Mouse (Mus musculus) mouse embryonic stem cell (cell line): Measurements from ENCODE around the gene Rnf7.
"Not testable (repeated sequence)": the region's sequence is repeated elsewhere in the genome, so short reads cannot be mapped to it uniquely, and the experiment has no call there.

Experiments used
- in situ Hi-C, 2 experiments: fragments of 300-500 bp; cut with MboI; formaldehyde crosslinking; loops; 1 replicate in 1 of 2; 3 replicates in 1 of 2; pipeline ENCODE4 v1.14.3; 2019 to 2020; ENCODE audit warnings: low sequenced_read_pairs in 2 of 2, low pct_unique_long_range_greater_than_20kb in 1 of 2, mixed read lengths in 1 of 2; ENCODE audit not compliant: unreplicated experiment in 1 of 2

Gene Rnf7

DNA sequence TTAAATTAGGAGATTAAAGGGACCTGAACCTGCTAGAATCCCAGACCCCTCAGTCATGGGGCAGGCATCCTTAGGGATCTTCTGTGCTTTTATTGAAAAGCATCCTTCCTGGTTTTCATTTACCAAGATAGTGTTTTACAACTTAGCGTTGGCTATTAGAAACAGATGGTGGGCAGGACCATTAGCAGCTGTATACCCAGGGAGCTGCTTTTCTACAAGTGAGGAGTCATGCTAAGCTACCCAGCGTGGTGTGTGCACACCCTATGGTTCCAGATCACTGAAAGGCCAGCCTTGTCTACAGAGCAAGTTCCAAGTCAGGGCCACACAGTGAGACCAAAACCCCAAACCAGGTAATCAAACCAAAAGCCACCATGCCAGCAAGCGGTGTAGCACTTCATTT, 6.1 kb downstream of the Rnf7 start:
- in situ Hi-C loops, result no loop called here

DNA sequence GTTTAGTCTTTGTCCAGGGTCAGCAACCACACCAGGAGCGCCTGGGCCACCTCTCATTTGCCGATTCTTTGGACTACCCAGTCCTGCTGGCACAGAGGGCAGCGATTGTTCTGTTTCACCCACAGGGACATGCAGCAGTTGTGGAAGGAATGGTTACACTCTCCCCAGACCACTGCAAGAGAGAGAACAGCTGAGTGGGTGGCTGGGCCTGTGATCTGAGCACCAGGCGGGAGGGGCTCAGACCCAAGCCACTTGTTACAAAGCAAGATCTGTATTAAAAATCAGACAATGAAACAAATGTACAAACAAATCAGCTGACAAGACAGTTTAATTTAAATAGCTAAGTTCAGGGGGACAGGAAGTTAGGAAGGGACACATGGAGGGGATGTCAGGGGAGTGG, 6.8 kb downstream of the Rnf7 start:
- in situ Hi-C loops, result not testable (repeated sequence)

DNA sequence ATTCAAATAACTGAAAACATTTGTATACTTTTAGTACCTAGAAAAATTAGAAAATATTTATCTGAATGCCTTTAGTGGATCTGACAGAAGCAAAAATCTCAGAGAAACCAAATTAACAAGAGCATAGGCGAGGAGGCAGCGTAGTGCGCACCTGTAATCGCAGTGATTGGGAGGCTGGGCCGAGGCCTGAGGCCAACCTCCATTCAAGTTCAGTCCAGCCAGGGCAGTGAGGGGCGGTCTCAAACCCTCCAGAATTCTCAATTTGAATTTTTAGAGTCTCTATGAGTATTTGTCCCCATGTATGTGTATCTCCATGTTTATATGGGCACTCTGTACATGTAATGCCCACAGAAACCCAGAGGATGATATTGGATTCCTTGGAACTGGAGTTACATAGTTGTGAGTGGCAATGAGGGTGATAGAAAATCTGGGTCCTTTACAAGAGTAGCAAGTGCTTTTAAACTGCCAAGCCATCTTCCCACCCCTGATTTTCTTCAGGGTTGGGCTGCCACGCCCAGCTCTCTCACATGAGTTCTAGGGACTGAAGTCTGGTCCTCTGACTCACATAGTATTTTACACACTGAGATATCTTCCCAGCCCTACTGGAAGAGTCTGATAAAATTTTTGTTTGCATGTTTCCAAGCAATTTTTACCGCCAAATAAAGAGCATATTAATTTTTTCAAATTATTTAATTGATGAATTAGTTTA, 8.1 kb downstream of the Rnf7 start:
- in situ Hi-C loops, result no loop called here

GRCm38 (mm10) chr9:96469556-96470265, 8.8 kb downstream of the Rnf7 start:
- in situ Hi-C loops, result no loop called here

- in situ Hi-C loops, result no loop called here
Observed at GRCm38 (mm10) chr9:96463708-96464107, 14.8 kb downstream of the Rnf7 start.

- in situ Hi-C loops, result no loop called here
Observed at GRCm38 (mm10) chr9:96461607-96462006, 16.9 kb downstream of the Rnf7 start.

DNA sequence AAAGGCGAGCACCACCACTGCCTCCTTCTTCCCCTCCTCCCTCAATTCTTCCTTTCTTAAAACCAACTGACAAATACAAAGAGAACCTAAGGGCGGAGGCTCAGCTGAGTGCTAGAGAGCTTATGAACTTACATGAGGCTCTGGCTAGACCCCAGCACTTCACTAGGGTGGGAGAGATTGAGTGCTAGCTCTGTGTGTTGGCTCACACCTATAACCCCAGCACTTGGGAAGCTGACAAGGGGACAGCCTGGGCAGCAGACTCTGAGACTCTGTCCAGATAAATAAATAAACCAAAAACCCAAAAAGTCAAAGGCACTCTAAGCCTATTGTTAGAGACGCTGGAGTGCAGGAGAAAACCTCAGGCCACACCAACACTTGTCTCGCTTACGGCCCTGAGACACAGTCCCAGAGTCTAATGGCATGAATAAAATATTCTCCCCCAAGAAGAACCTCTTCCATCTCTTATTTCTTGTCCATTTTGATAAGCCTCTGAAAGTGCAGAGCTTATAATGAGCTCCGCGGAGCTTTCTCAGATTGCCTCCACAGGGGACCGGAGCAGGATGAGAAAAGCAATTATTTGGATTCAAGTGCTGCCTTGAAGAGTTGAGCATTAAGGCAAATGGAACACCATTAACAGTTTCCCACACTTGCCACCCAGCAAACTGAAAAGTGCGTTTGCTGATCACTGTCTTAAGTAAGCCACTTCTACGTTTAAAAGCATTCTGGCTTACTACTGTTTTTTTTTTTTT, 18.2 kb downstream of the Rnf7 start:
- in situ Hi-C loops, result no loop called here

- in situ Hi-C loops, result no loop called here
Observed at GRCm38 (mm10) chr9:96455618-96456017, 22.9 kb downstream of the Rnf7 start.

- in situ Hi-C loops, result no loop called here
Observed at GRCm38 (mm10) chr9:96452956-96453355, 25.5 kb downstream of the Rnf7 start.

DNA sequence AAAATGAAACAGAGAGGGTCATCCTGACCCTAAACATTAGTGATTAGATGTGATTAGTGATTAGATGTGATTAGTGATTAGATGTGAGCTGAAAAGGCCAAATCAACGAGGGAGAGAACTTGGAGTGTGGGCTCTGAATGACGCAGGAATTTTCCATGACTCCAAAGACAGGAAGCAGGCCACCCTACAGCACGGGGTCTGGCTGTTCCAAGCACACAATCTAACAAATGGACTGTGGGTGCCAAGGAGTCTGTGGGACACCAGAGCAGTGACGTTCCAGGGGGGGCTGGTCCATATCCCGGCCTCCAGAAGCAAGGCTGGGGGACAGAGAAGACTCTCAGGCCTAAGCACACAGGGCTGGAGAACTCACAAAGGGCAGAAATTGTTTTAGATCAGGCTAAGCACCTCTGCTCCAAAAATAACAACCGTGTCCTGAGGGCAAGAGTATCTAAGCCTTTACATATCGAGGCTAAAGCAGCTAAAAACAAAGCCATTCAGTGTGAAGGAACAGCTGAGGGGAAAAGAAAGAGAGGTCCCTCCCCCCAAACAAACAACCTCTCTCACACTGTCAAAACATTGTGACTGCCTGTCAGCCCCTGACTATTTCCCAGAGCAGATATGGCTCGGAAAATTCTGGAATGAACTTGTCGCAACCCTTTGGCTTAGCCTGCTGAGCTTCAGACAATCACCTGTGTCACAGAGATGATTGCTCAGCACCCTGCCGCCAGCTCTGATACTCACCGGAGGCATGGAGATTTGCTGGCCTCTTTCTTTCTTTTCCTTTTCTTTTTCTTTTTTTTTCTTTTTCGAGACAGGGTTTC, 27.4 kb downstream of the Rnf7 start:
- in situ Hi-C loops, result no loop called here

DNA sequence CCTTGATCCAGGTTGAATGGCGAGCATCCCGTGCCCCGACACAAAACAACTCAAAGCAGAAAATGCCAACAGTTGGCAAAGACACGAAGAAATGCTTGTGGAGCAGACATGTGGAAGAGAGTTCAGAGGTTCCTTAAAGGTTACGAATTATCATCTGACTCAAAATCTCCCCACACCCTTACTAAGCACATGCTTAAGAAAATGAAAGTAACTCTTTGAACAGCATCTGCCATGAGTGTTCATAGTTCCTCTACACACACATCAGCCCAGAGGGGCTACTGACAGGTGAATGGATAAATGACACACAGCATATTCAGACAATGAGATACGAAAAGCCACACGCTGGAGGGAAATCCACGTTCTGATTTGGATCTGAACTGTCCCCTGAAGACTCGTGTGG, 29.0 kb downstream of the Rnf7 start:
- in situ Hi-C loops, result no loop called here

DNA sequence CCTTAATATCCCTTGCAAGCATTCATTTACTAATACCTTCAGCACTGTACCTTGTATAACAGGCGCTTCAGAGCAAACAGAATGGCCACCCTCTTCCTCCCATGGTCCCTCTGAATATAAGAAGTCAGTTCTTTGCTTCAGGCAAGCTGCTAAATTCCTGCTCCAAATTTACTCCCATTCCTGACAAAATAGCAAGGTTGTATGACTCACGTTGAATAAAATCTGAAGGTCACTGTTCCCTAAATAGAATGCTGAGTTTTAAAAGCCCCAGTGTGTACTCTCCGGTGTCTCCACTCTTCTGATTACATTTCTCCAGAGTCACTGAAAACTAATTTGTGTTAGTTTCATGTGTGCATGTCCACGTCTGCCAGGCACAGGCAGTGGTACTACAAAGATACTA, 33.1 kb downstream of the Rnf7 start:
- in situ Hi-C loops, result no loop called here

GRCm38 (mm10) chr9:96442081-96442480, 36.4 kb downstream of the Rnf7 start:
- in situ Hi-C loops, result no loop called here

DNA sequence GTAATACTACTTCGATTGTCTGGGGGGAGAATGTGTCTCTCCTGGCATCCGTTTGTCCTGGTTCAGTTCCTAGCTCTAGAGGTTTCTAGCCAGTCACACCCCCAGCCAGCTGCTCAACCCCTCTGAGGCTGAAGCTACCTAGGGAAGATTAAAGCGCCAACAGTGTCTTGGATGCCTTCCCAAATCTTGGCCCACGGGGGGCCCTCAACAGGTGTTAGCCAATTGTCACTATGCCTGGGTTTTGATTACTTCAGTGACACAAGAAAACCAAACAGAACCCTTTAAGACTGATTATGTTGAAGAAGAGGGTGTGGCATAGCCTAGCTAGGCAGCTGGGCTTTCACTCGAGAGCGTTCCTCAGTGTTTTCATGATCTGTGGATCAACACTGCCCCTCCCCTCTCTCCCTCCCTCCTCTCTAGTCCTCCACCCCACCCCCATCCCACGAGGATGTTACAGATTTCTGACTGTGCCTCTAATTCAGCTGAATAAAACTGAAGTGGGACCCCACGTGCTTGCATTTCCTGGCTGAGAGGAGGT, 40.1 kb downstream of the Rnf7 start:
- in situ Hi-C loops, result no loop called here

DNA sequence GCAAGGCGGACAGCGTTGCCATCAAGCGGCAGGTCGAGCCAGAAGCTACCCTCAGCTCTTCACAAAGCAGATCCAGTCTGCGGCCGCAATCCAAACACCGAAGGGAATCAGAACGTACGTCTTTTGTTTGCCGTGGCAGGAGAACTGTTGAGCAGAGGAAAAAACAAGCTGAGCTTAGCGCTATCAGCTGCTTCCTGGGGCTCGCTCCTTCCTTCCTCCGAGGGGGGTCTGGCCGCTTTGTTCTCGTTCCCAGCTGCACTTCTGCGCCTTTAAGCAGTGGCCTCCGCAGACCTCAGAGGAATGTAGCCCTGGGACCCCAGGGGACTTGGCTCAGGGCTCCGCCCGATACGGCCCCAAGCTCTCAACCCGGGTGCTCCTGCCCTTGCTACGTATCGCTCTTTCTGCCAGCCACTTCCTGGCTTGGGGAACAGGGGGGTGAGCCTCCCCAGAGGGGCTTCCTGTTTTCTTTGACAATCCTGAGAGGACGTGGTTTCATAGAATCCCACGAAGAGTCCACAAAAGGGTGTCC, 40.6 kb downstream of the Rnf7 start:
- in situ Hi-C loops, result no loop called here

- in situ Hi-C loops, result no loop called here
Observed at GRCm38 (mm10) chr9:96436901-96437804, 41.3 kb downstream of the Rnf7 start.

DNA sequence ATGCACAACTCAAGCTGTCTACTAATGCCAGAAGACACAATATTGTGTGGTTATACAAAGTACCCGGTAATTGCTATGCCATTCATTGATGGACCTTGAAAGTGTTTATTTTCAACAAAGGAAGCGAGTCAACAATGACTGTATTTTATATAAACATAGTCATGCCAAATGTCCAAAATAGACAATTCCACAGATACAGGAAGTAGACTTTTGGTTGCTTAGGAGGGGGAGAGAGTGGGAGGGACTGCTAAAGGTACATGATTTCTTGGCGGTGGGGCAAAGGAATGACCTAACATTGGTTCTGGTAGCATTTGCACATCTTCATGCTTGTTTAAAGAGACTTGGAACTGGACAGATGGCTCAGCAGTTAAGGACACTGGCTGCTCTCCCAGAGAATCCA, 45.9 kb downstream of the Rnf7 start:
- in situ Hi-C loops, result no loop called here
